ENCODE assay signal across 7 mouse cellular contexts in the genomic region with DNA sequence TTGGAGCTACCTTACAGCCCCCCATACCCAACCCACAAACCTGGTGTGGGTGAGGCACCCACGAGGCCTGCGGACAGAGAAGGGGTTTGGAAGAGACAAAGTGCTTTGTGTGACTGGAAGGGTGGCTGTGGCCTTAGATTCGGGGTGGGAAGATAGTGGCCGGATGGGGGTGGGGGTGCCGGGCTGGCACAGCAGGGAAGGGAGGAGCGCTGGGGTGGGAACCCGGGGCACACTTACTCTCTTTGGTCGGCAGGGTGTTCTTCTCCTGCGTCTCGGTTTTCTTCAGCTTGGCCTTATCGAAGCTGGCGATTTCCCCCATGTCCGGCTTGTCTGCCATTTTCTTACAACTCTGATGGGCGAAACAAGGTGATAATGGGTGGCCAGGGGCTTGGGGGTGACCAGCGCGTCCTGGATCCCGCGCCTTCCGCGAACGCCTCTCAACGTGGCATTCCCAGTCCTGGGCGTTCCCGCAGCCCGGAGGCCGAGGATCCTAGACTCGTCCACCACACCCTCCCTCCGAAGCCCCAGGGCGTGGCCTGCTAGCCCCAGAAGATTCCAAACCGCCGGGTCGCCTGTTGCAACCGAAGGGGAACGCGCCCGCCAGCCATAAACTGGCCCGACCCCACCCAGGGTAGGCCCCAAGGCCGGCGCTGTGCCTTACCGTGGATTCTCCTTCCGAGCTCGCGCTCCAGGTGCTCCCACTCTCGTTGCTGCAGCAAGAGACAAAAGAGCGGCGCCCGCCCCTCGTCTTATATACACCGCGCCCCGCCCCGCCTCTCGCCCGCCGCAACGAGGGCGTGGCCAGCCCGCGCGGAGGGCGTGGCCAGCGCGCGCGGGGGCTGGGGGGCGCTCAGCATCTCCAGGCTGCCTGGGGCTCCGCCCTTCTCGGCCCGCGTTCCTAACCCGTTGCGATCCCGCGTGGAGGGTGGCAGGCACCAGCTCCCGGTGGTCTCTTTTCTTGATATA. TPM values are rescaled to one million over a fixed set of nuclear protein-coding genes. Genes with fewer than 3 reads are reported as not detected.
A peak's percentile ranks its signal among the peaks of the same experiment; 100 is the strongest.
DNase-seq lines count a peak whose midpoint lies in the region; ATAC-seq and TF ChIP-seq lines count a peak whose summit lies in the region.

No protein-coding gene starts in this region.

- ATAC-seq in embryonic facial prominence, embryonic 11.5 days (replicated peaks; ENCODE audit: insufficient number of reproducible peaks, low FRiP score, low TSS enrichment, low read depth): peak; percentile 80
- peak; percentile 74 for ATAC-seq in limb, embryonic 12.5 days (ENCODE audit: insufficient number of reproducible peaks, insufficient read depth, low FRiP score, low TSS enrichment, low read depth)
- peak; percentile 90 for ATAC-seq in midbrain, embryonic 14.5 days (ENCODE audit: low FRiP score, low TSS enrichment)

- H3K4me3 ChIP-seq in embryonic facial prominence, embryonic 11.5 days (ENCODE audit: low read depth, low read length): peak overlapping the region; percentile 90
- peak overlapping the region; percentile 95 for H3K4me3 ChIP-seq in kidney, adult 2 months (ENCODE audit: insufficient read depth, low read depth, low read length)
- H3K4me3 ChIP-seq in limb, embryonic 12.5 days (replicated peaks): peak overlapping the region; percentile 89
- H3K4me3 ChIP-seq in midbrain, embryonic 14.5 days (replicated peaks; ENCODE audit: low read depth, low read length): peak overlapping the region; percentile 98

- TF ChIP-seq CTCF in kidney, adult 2 months (conservative IDR thresholded peaks at IDR 0.05; ENCODE audit: insufficient read depth, insufficient read length, low read depth, low read length): no peak

- H3K9ac ChIP-seq in embryonic facial prominence, embryonic 11.5 days (replicated peaks; ENCODE audit: low read length): peak overlapping the region; percentile 98
- peak overlapping the region; percentile 99 for H3K9ac ChIP-seq in limb, embryonic 12.5 days (replicated peaks)
- peak overlapping the region; percentile 100 for H3K9ac ChIP-seq in midbrain, embryonic 14.5 days (replicated peaks; ENCODE audit: low read length)

- WGBS in embryonic facial prominence, embryonic 11.5 days: under 1% methylated on average over 72 of the region's 75 CpGs
- 1% methylated on average over 75 of the region's 75 CpGs for WGBS in kidney, adult 2 months
- WGBS in limb, embryonic 12.5 days: under 1% methylated on average over 75 of the region's 75 CpGs
- WGBS in midbrain, embryonic 14.5 days: under 1% methylated on average over 75 of the region's 75 CpGs

- TF ChIP-seq POLR2A in kidney, adult 2 months (IDR thresholded peaks at IDR 0.05; ENCODE audit: low read depth, low read length): peak; percentile 60

- H3K27me3 ChIP-seq in embryonic facial prominence, embryonic 11.5 days (ENCODE audit: control insufficient read depth, insufficient read depth, low read length): no peaks in the 10 kb centered on the region
- H3K27me3 ChIP-seq in kidney, adult 2 months (replicated peaks; ENCODE audit: control insufficient read depth, insufficient read depth, low read length): no peaks in the 10 kb centered on the region
- no peaks in the 10 kb centered on the region for H3K27me3 ChIP-seq in limb, embryonic 12.5 days
- no peaks in the 10 kb centered on the region for H3K27me3 ChIP-seq in midbrain, embryonic 14.5 days (ENCODE audit: control insufficient read depth, insufficient read depth, low read length)

- no peaks in the 10 kb centered on the region for H3K9me3 ChIP-seq in embryonic facial prominence, embryonic 11.5 days (replicated peaks; ENCODE audit: control insufficient read depth, low read length)
- no peaks in the 10 kb centered on the region for H3K9me3 ChIP-seq in limb, embryonic 12.5 days
- no peaks in the 10 kb centered on the region for H3K9me3 ChIP-seq in midbrain, embryonic 14.5 days (ENCODE audit: control insufficient read depth, low read length)

- H3K36me3 ChIP-seq in embryonic facial prominence, embryonic 11.5 days (replicated peaks; ENCODE audit: control insufficient read depth, insufficient read depth, low read depth, low read length): no peaks in the 10 kb centered on the region
- H3K36me3 ChIP-seq in kidney, adult 2 months (ENCODE audit: control insufficient read depth, insufficient read depth, low read length): no peaks in the 10 kb centered on the region
- H3K36me3 ChIP-seq in limb, embryonic 12.5 days: no peaks in the 10 kb centered on the region; the same call in 1 of the 2 replicates
- H3K36me3 ChIP-seq in midbrain, embryonic 14.5 days (ENCODE audit: control insufficient read depth, insufficient read depth, low read length): no peaks in the 10 kb centered on the region

- peak; percentile 88 for DNase-seq in adrenal gland, postnatal 14 days
- DNase-seq in embryonic facial prominence, embryonic 11.5 days (ENCODE audit: low spot score): peak; percentile 92
- peak; percentile 90 for DNase-seq in heart, adult 18-20 months
- peak; percentile 79 for DNase-seq in kidney, adult 2 months
- DNase-seq in midbrain, embryonic 14.5 days: peak; percentile 95
- DNase-seq in spleen, adult 18-20 months: peak; percentile 82 to 91

- no peaks in the 10 kb centered on the region; the same call in 1 of the 2 replicates for H3K4me1 ChIP-seq in embryonic facial prominence, embryonic 11.5 days (ENCODE audit: control insufficient read depth, insufficient read depth, low read length)
- H3K4me1 ChIP-seq in kidney, adult 2 months (ENCODE audit: control insufficient read depth, insufficient read depth, low read length): no peaks in the 10 kb centered on the region
- peaks cover 46% of the 10 kb centered on the region for H3K4me1 ChIP-seq in limb, embryonic 12.5 days (replicated peaks)
- H3K4me1 ChIP-seq in midbrain, embryonic 14.5 days (ENCODE audit: control insufficient read depth, insufficient read depth, low read length): peaks cover 25% of the 10 kb centered on the region; the same call in 1 of the 2 replicates

- peak overlapping the region; percentile 58 for H3K4me2 ChIP-seq in embryonic facial prominence, embryonic 11.5 days (ENCODE audit: low read depth, low read length)
- H3K4me2 ChIP-seq in limb, embryonic 12.5 days: peak overlapping the region; percentile 81
- H3K4me2 ChIP-seq in midbrain, embryonic 14.5 days (ENCODE audit: low read length): peak overlapping the region; percentile 60

- H3K27ac ChIP-seq in embryonic facial prominence, embryonic 11.5 days (replicated peaks; ENCODE audit: low read depth, low read length): peak overlapping the region; percentile 83
- peak overlapping the region; percentile 82 for H3K27ac ChIP-seq in kidney, adult 2 months (ENCODE audit: insufficient read depth, low read depth, low read length)
- H3K27ac ChIP-seq in limb, embryonic 12.5 days: peak overlapping the region; percentile 91
- H3K27ac ChIP-seq in midbrain, embryonic 14.5 days (replicated peaks; ENCODE audit: low read depth, low read length): peak overlapping the region; percentile 98

RNA-seq across cellular contexts. Expression of gene Tmsb10, which starts 0.6 kb away (rescaled TPM):
- total RNA-seq in adrenal gland, postnatal 14 days (2021): 355 and 495 TPM in 2 replicates
- 3,323 and 3,355 TPM in 2 replicates for polyA plus RNA-seq in embryonic facial prominence, embryonic 11.5 days (2014; fragmentation: Nextera tagmentation; extraction: Ambion mirVana)
- 100 to 1,000 TPM in 1 of 2 experiments, 10 to 100 TPM in 1; 99.1 to 111 TPM for total RNA-seq in heart, adult 18-20 months (2021)
- polyA plus RNA-seq in kidney, adult 2 months (2012; rRNA removed): 28.0 and 54.7 TPM in 2 replicates
- polyA plus RNA-seq in limb, embryonic 12.5 days (2016; fragmentation: Nextera tagmentation; extraction: Ambion mirVana): 3,675 and 3,954 TPM in 2 replicates
- polyA plus RNA-seq in midbrain, embryonic 14.5 days (2014; fragmentation: Nextera tagmentation; extraction: Ambion mirVana): 5,692 and 7,005 TPM in 2 replicates

RNA-seq across cellular contexts. Expression of gene Kcmf1, which starts 58.2 kb away (rescaled TPM):
- total RNA-seq in adrenal gland, postnatal 14 days (2021): 86.8 and 97.9 TPM in 2 replicates
- 46.1 and 50.1 TPM in 2 replicates for polyA plus RNA-seq in embryonic facial prominence, embryonic 11.5 days (2014; fragmentation: Nextera tagmentation; extraction: Ambion mirVana)
- 100 to 1,000 TPM in 1 of 2 experiments, 10 to 100 TPM in 1; 97.7 to 104 TPM for total RNA-seq in heart, adult 18-20 months (2021)
- 107 and 160 TPM in 2 replicates for polyA plus RNA-seq in kidney, adult 2 months (2012; rRNA removed)
- polyA plus RNA-seq in limb, embryonic 12.5 days (2016; fragmentation: Nextera tagmentation; extraction: Ambion mirVana): 41.6 and 55.1 TPM in 2 replicates
- polyA plus RNA-seq in midbrain, embryonic 14.5 days (2014; fragmentation: Nextera tagmentation; extraction: Ambion mirVana): 34.8 and 40.9 TPM in 2 replicates

Comparison
In these comparisons a context has a peak if more than half of its experiments do, and no peak if none do; other contexts are left out.
1. Peak in every context shown above with its lines: DNase-seq, ATAC-seq, H3K4me3 ChIP-seq and H3K27ac ChIP-seq.
2. RNA of gene Tmsb10, which starts 0.6 kb away (polyA plus RNA-seq): 5,692 to 7,005 TPM in midbrain, embryonic 14.5 days, 3,675 to 3,954 TPM in limb, embryonic 12.5 days and 3,323 to 3,355 TPM in embryonic facial prominence, embryonic 11.5 days; 28.0 to 54.7 TPM in kidney, adult 2 months; every median in the first group is over 10 times any median in the second.